Mouse (Mus musculus) colon, adult 2 months (tissue): ENCODE data around the gene Brox. TPM values are rescaled to one million over a fixed set of nuclear protein-coding genes. Genes with fewer than 3 reads are reported as not detected.

Experiments used
- polyA plus RNA-seq: library from polyadenylated mRNA; depleted of rRNA; stranded (reverse); fragments of >200 nt; gene quantifications from 2 replicates; pipeline ENCODE4 v1.2.3, GENCODE M21; 2012; rRNA removed

Brox gene
- 10.8 and 11.5 TPM in 2 replicates for polyA plus RNA-seq

GRCm38 (mm10) chr1:183296877-183297383 lies at the start of gene Brox:
Gene Brox (minus strand): TSS chr1:183297269.

GRCm38 (mm10) chr1:183296465-183296864 lies 604 bp downstream of the Brox start, which contains the start of gene Aida:
Gene Aida (plus strand): TSS chr1:183296590.

Other genes with a start within 250 kb of the Brox start
- 9.8 and 10.9 TPM in 2 replicates for gene Disp1, start 75.7 kb downstream of the Brox start, polyA plus RNA-seq
- 7.0 and 7.5 TPM in 2 replicates for gene Aida, start 679 bp downstream of the Brox start, polyA plus RNA-seq
- gene Mia3, start 72.3 kb upstream of the Brox start, polyA plus RNA-seq: 107 and 111 TPM in 2 replicates
- gene Taf1a, start 91.7 kb upstream of the Brox start, polyA plus RNA-seq: 4.9 and 5.1 TPM in 2 replicates
- 0.17 TPM in 1 of 2 replicates, not detected in the other for gene Hhipl2, start 120.9 kb upstream of the Brox start, polyA plus RNA-seq